Comparison of ENCODE assay signal across 8 mouse cellular contexts in genomic region chr7:127707957-127708206, GRCm38 (mm10). TPM values are rescaled to one million over a fixed set of nuclear protein-coding genes. Genes with fewer than 3 reads are reported as not detected.
DNase-seq lines count a peak whose midpoint lies in the region; ATAC-seq lines count a peak whose summit lies in the region.

No protein-coding gene starts in this region.

- peak overlapping the region; percentile 90 for H3K27ac ChIP-seq in liver, embryonic 12.5 days
- peak overlapping the region; percentile 98 for H3K27ac ChIP-seq in stomach, embryonic 16.5 days (ENCODE audit: low read length)

- peaks cover 22% of the 10 kb centered on the region for H3K36me3 ChIP-seq in erythroblast, embryonic 14.5 days (ENCODE audit: control insufficient read depth)
- H3K36me3 ChIP-seq in liver, embryonic 12.5 days, result peaks cover 38% of the 10 kb centered on the region
- no peaks in the 10 kb centered on the region for H3K36me3 ChIP-seq in stomach, embryonic 16.5 days (ENCODE audit: control insufficient read depth, insufficient read depth, low read length)

- under 1% methylated on average over 5 of the region's 5 CpGs for WGBS in liver, embryonic 12.5 days (ENCODE audit: insufficient replicate concordance)
- WGBS in stomach, embryonic 16.5 days, result under 1% methylated on average over 5 of the region's 5 CpGs

- no peak; the same call in none of the 2 replicates for ATAC-seq in erythroblast, adult 5-6 weeks (replicated peaks; ENCODE audit: low FRiP score, poor library complexity, severe bottlenecking)
- no peak for ATAC-seq in liver, embryonic 12.5 days
- ATAC-seq in stomach, embryonic 16.5 days (ENCODE audit: insufficient read depth, low FRiP score), result peak; percentile 0; the same call in 1 of the 2 replicates

- peak overlapping the region; percentile 99 for H3K4me2 ChIP-seq in liver, embryonic 12.5 days
- peak overlapping the region; percentile 82 for H3K4me2 ChIP-seq in stomach, embryonic 16.5 days (ENCODE audit: low read depth, low read length)

- H3K9ac ChIP-seq in liver, embryonic 12.5 days, result peak overlapping the region; percentile 81
- H3K9ac ChIP-seq in stomach, embryonic 16.5 days (ENCODE audit: low read length), result peak overlapping the region; percentile 87

- no peaks in the 10 kb centered on the region for H3K27me3 ChIP-seq in erythroblast, embryonic 14.5 days (ENCODE audit: control insufficient read depth)
- no peaks in the 10 kb centered on the region for H3K27me3 ChIP-seq in liver, embryonic 12.5 days (replicated peaks)
- no peaks in the 10 kb centered on the region for H3K27me3 ChIP-seq in stomach, embryonic 16.5 days (ENCODE audit: control insufficient read depth, insufficient read depth, low read length)

- H3K4me3 ChIP-seq in erythroblast, embryonic 14.5 days (replicated peaks), result peak overlapping the region; percentile 80
- H3K4me3 ChIP-seq in liver, embryonic 12.5 days, result peak overlapping the region; percentile 79
- peak overlapping the region; percentile 72 for H3K4me3 ChIP-seq in stomach, embryonic 16.5 days (replicated peaks; ENCODE audit: low read length)

- H3K9me3 ChIP-seq in erythroblast, embryonic 14.5 days (ENCODE audit: control insufficient read depth, low read length), result no peaks in the 10 kb centered on the region
- no peaks in the 10 kb centered on the region for H3K9me3 ChIP-seq in liver, embryonic 12.5 days (replicated peaks)
- no peaks in the 10 kb centered on the region for H3K9me3 ChIP-seq in stomach, embryonic 16.5 days (replicated peaks; ENCODE audit: control insufficient read depth, low read length)

- H3K4me1 ChIP-seq in erythroblast, embryonic 14.5 days (ENCODE audit: control insufficient read depth), result peaks cover 43% of the 10 kb centered on the region
- peaks cover 49% of the 10 kb centered on the region for H3K4me1 ChIP-seq in liver, embryonic 12.5 days
- peaks cover 32% of the 10 kb centered on the region for H3K4me1 ChIP-seq in stomach, embryonic 16.5 days (ENCODE audit: control insufficient read depth, insufficient read depth, low read length)

- DNase-seq in thymus, postnatal 0 days (ENCODE audit: low spot score), result peak; percentile 87
- no peak for DNase-seq in thymus, postnatal 25 days
- no peak for DNase-seq in Muller cell, postnatal 12 days (ENCODE audit: inconsistent ontology term)
- DNase-seq in layer of hippocampus, postnatal 36 days, result no peak

RNA-seq across cellular contexts. Expression of gene Bcl7c, which starts 0.9 kb away (rescaled TPM):
- polyA plus RNA-seq in erythroblast, embryonic 14.5 days (2012), result 16.0 and 17.8 TPM in 2 replicates
- total RNA-seq in erythroblast, adult 5-6 weeks (2015; ENCODE audit: low replicate concordance), result 28.8 and 41.3 TPM in 2 replicates
- 3.8 and 4.3 TPM in 2 replicates for total RNA-seq in erythroblast, adult 5-6 weeks (2017; ENCODE audit: low replicate concordance)
- polyA plus RNA-seq in thymus, postnatal 0 days (2015; fragmentation: Nextera tagmentation; extraction: Ambion mirVana), result 98.1 and 112 TPM in 2 replicates
- polyA plus RNA-seq in liver, embryonic 12.5 days (2016; fragmentation: Nextera tagmentation; extraction: Ambion mirVana), result 40.6 and 43.6 TPM in 2 replicates
- 26.2 and 33.1 TPM in 2 replicates for polyA plus RNA-seq in stomach, embryonic 16.5 days (2015; fragmentation: Nextera tagmentation; extraction: Ambion mirVana)
- 10 to 100 TPM; 23.1 to 25.8 TPM for total RNA-seq in layer of hippocampus, postnatal 36 days (2021)

RNA-seq across cellular contexts. Expression of gene Ctf1, which starts 4.7 kb away (rescaled TPM):
- 0.06 TPM in 1 of 2 replicates, not detected in the other for polyA plus RNA-seq in erythroblast, embryonic 14.5 days (2012)
- total RNA-seq in erythroblast, adult 5-6 weeks (2015; ENCODE audit: low replicate concordance), result 0.63 TPM in 1 of 2 replicates, not detected in the other
- not detected in 2 replicates for total RNA-seq in erythroblast, adult 5-6 weeks (2017; ENCODE audit: low replicate concordance)
- 13.1 and 13.5 TPM in 2 replicates for polyA plus RNA-seq in thymus, postnatal 0 days (2015; fragmentation: Nextera tagmentation; extraction: Ambion mirVana)
- 3.6 and 4.6 TPM in 2 replicates for polyA plus RNA-seq in liver, embryonic 12.5 days (2016; fragmentation: Nextera tagmentation; extraction: Ambion mirVana)
- polyA plus RNA-seq in stomach, embryonic 16.5 days (2015; fragmentation: Nextera tagmentation; extraction: Ambion mirVana), result 8.1 and 10.3 TPM in 2 replicates
- total RNA-seq in layer of hippocampus, postnatal 36 days (2021), result 1 to 10 TPM; 2.1 to 2.4 TPM

RNA-seq across cellular contexts. Expression of gene Ctf2, which starts 24.1 kb away (rescaled TPM):
- 0.02 TPM in 1 of 2 replicates, not detected in the other for polyA plus RNA-seq in erythroblast, embryonic 14.5 days (2012)
- total RNA-seq in erythroblast, adult 5-6 weeks (2015; ENCODE audit: low replicate concordance), result not detected in 2 replicates
- not detected in 2 replicates for total RNA-seq in erythroblast, adult 5-6 weeks (2017; ENCODE audit: low replicate concordance)
- polyA plus RNA-seq in thymus, postnatal 0 days (2015; fragmentation: Nextera tagmentation; extraction: Ambion mirVana), result 0.06 TPM in 1 of 2 replicates, not detected in the other
- polyA plus RNA-seq in liver, embryonic 12.5 days (2016; fragmentation: Nextera tagmentation; extraction: Ambion mirVana), result 0.13 and 0.26 TPM in 2 replicates
- polyA plus RNA-seq in stomach, embryonic 16.5 days (2015; fragmentation: Nextera tagmentation; extraction: Ambion mirVana), result 0.21 and 0.22 TPM in 2 replicates
- total RNA-seq in layer of hippocampus, postnatal 36 days (2021), result not detected

RNA-seq across cellular contexts. Expression of gene Fbxl19, which starts 36.5 kb away (rescaled TPM):
- 8.2 and 9.9 TPM in 2 replicates for polyA plus RNA-seq in erythroblast, embryonic 14.5 days (2012)
- total RNA-seq in erythroblast, adult 5-6 weeks (2015; ENCODE audit: low replicate concordance), result 2.7 and 6.0 TPM in 2 replicates
- 3.1 and 6.2 TPM in 2 replicates for total RNA-seq in erythroblast, adult 5-6 weeks (2017; ENCODE audit: low replicate concordance)
- 1.6 and 1.7 TPM in 2 replicates for polyA plus RNA-seq in thymus, postnatal 0 days (2015; fragmentation: Nextera tagmentation; extraction: Ambion mirVana)
- polyA plus RNA-seq in liver, embryonic 12.5 days (2016; fragmentation: Nextera tagmentation; extraction: Ambion mirVana), result 3.7 TPM in 2 replicates
- 2.8 and 3.2 TPM in 2 replicates for polyA plus RNA-seq in stomach, embryonic 16.5 days (2015; fragmentation: Nextera tagmentation; extraction: Ambion mirVana)
- 10 to 100 TPM; 63.5 to 65.2 TPM for total RNA-seq in layer of hippocampus, postnatal 36 days (2021)
